Mouse (Mus musculus) effector memory CD4-positive, alpha-beta T cell, adult 7 months (primary cell): ENCODE data around the gene Resf1. TPM values are rescaled to one million over a fixed set of nuclear protein-coding genes. Genes with fewer than 3 reads are reported as not detected.

ENCODE experiments used
- polyA plus RNA-seq: library from polyadenylated mRNA; unstranded; fragments of 100-300 nt; shearing (Covaris generic); gene quantifications from one replicate; pipeline ENCODE4 v1.2.1, GENCODE M21; 2017

Resf1 gene
- 134 TPM for polyA plus RNA-seq

DNA sequence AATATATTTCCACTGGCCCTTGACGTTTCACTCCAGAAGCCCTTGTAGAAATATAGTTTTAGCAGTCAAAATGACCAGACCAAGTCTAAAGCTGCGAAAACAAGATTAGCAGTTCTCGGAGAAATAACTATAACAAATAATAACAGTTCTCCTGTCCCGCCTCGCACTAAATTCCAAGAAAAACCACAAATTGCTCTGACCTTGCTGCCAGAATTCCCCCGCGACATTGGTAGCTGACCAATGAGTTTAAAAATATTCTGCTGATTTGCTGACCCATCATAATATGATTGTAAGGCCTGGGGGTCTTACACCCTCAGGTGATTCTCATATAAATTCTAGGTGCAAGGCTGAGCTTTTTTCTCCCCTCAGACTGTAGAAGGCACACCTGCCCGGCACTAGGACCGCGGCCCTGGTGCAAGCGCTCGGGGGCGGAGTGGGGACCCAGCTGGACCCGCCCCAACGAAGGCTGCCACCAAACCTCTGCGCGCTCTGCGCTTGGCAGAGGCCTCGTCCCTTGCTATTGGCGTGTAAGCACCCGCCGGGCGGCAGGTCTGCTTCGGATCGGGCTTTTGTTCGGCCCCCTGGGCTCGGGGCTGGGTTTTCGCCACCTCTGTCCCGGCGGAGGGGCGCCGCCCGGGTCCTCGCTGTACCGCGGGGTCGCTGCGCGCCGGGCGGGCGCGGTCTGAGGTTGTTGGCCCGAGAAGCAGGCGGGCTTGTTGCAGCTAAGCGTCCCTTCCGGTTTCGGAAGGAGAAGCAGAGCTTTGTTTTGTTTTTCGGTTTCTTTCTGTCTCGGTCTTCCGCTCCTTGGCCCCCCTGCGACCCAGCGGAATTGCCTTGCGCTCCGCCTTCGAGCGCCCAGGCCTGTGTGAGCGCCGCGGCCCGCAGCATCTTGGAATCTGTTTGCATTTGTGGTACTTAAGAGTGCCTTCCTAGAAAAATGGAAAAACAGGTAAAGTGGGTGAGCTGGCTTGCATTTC lies at the start of gene Resf1:
TSS of gene Resf1 (plus strand) at position 459 of the 977 bp plus-strand sequence.

Other genes with a start within 250 kb of the Resf1 start
- 0.91 TPM for gene Dennd5b, start 207.7 kb upstream of the Resf1 start, polyA plus RNA-seq
- not detected for gene Gm10203, start 179.2 kb upstream of the Resf1 start, polyA plus RNA-seq
- 14.2 TPM for gene Etfbkmt, start 169.6 kb upstream of the Resf1 start, polyA plus RNA-seq
- gene Amn1, start 120.7 kb upstream of the Resf1 start, polyA plus RNA-seq: 23.2 TPM
- 8.9 TPM for gene Bicd1, start 99.5 kb downstream of the Resf1 start, polyA plus RNA-seq